Mouse (Mus musculus) layer of hippocampus, postnatal 25 days (tissue): ENCODE results near the gene Psg26. TPM values are rescaled to one million over a fixed set of nuclear protein-coding genes. Genes with fewer than 3 reads are reported as not detected.
"Not testable (repeated sequence)": the region's sequence is repeated elsewhere in the genome, so short reads cannot be mapped to it uniquely, and the experiment has no call there.

Experiments used
- DNase-seq, 2 experiments: peaks; one replicate each; pipeline ENCODE4 v3.0.0; 2022; ENCODE audit warnings: mixed read lengths in 2 of 2, low spot score in 1 of 2; ENCODE audit errors: extremely low spot score in 1 of 2
- total RNA-seq, 2 experiments: library from RNA; stranded (reverse); gene quantifications; 2 replicates each; pipeline ENCODE4 v1.2.3; 2021

Gene Psg26
- total RNA-seq, result not detected

- DNase-seq, result no peak
These were observed at the start of gene Psg26 for GRCm38 (mm10) chr7:18484077-18484476. Gene Psg26 (minus strand): TSS chr7:18484177.

DNA sequence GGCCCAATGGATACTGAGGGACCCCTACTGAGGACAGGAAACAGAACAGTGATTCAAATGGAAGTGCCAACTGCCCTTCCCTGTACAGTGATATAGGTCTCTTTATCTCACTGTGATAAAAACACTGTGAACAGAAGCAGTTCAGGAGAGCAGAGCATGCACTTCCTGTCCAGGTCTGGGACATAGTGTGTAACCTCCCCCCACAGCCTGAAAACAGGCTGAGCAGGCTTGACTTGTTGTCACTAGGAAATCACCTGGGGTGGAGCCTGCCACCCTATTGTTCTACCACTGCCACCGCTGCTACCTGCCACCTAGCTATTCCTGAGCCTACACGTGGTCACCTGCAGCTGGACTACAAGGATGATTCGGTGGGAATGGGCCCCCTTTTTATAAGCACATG, 49.4 kb upstream of the Psg26 start:
- DNase-seq, result no peak

DNA sequence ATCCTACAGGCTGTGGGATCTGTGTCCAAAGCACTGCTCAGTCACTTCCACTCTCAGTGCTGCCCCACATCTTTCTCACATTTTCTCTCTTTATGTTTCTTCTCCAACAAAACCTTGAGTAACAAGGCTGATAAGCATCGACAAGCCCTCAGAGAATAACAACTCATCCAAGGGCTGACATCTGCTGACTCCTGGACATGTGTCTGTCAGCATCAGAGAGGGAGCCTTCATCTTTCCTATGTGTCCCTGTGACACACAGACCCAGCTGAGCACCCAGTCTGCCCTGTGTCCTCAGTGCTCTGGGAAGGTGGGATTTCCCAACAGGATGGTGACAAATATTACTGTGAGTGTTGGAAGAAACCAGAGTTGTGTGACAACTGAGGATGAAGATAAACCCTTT, 48.2 kb upstream of the Psg26 start, which contains the start of gene Psg25:
Gene Psg25, minus strand, starts transcription at position 101 of the 400 bp plus-strand sequence.
- DNase-seq, result no peak

GRCm38 (mm10) chr7:18524668-18525067, 40.7 kb upstream of the Psg26 start:
- DNase-seq, result no peak

- not testable (repeated sequence) for DNase-seq
These were observed 28.9 kb upstream of the Psg26 start for GRCm38 (mm10) chr7:18512848-18513247.

- DNase-seq, result not testable (repeated sequence)
These were observed 28.4 kb upstream of the Psg26 start for GRCm38 (mm10) chr7:18512417-18512816.

DNA sequence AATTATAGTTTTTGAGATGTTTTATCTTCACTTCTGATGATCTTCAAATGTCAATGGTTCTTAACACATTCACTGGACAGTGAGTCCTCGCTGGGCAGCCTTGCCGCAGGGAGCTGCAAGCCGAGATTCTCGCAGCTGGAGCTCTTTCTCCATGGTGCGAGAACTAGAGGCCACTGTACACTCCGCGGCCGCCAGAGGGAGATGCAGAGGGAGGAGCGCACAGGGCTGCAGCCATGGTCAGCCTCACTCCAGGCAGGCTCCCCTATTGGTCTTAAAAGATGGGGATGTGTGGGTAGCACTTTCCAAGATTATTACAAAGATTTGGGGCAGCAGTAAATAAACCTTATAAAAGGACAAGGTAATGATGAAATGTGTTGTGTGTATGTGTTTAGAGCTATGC, 27.5 kb upstream of the Psg26 start:
- no peak for DNase-seq

GRCm38 (mm10) chr7:18431941-18432340, 52.0 kb downstream of the Psg26 start, which contains the start of gene Psg28:
Gene Psg28 (minus strand): TSS chr7:18432041.
- not testable (repeated sequence) for DNase-seq

Other genes starting within 250 kb of the Psg26 start
- not detected for gene Mill1, start 238.8 kb downstream of the Psg26 start, total RNA-seq
- not detected for gene Psg18, start 129.2 kb downstream of the Psg26 start, total RNA-seq
- gene Psg28, start 52.1 kb downstream of the Psg26 start, total RNA-seq, result not detected
- gene Psg25, start 48.1 kb upstream of the Psg26 start, total RNA-seq, result not detected
- not detected for gene Psg27, start 83.1 kb upstream of the Psg26 start, total RNA-seq
- gene Psg23, start 132.3 kb upstream of the Psg26 start, total RNA-seq, result not detected
- gene Psg21, start 172.5 kb upstream of the Psg26 start, total RNA-seq, result not detected
- gene Psg20, start 202.0 kb upstream of the Psg26 start, total RNA-seq, result not detected
- not detected for gene Psg22, start 233.9 kb upstream of the Psg26 start, total RNA-seq